Mouse (Mus musculus): ENCODE measurements around the gene Hpca.

DNA sequence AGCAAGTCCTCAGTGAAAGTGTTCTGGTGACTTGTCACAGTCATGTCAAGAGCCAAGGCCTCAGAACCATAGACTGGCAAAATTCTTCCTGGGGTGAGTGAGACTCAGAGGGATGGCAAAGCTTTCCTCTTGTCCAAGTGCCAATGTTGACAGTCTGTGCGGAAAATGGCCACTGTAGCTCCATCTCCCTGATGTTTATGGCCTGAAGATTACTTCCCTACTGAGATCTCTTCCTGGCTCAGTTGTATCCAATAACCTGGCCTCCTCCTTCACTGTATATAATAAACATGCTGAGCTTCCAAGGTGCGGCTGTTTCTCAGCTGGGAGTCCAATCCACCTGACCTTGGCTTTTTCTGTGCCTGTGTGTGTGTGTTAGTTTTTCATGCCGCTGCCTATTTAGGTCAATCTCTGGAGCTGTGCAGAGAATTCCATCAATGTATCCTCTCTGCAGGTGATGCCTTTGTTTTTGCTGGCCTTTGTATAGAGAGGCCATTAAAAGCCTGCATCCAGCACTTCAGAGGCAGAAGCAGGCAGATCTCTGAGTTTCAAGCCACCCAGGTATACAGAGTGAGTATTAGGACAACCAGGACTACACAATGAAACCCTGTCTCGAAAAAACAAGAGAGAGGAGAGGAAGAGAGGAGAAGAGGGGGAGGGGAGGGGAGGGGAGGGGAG lies 39.9 kb upstream of the Hpca start:
- TF ChIP-seq GATA1 (IDR thresholded peaks at IDR 0.05; ENCODE audit: borderline replicate concordance, low read length) (no peak), FLI1 (IDR thresholded peaks at IDR 0.05; ENCODE audit: low read length) (no peak)

Measured in megakaryocyte, embryonic 14.5 days (primary cell).